Mouse (Mus musculus): ENCODE measurements at regions not wholly inside any gene's neighbourhood (a gene's known extent, or its start where the extent isn't known, plus 50 kb on each side); places are given as distances from the start of the nearest gene placed in this dataset.

- no peak for TF ChIP-seq CTCF (IDR thresholded peaks at IDR 0.05 in 2 of 3, conservative IDR thresholded peaks at IDR 0.05 in 1 of 3; ENCODE audit: control insufficient read depth in 1 of 3, insufficient read depth in 1 of 3, low read depth in 2 of 3, low read length in 3 of 3, poor library complexity in 1 of 3, severe bottlenecking in 1 of 3)
- no peak for TF ChIP-seq BHLHE40 (IDR thresholded peaks at IDR 0.05; ENCODE audit: borderline replicate concordance, low read depth, low read length)
- TF ChIP-seq ZNF384 (IDR thresholded peaks at IDR 0.05; ENCODE audit: low read depth, low read length) = no peak
- TF ChIP-seq MAZ (IDR thresholded peaks at IDR 0.05; ENCODE audit: low read depth, low read length) = no peak
- TF ChIP-seq MAFK (IDR thresholded peaks at IDR 0.05; ENCODE audit: borderline replicate concordance, low read depth, low read length) = no peak
- TF ChIP-seq RAD21 (IDR thresholded peaks at IDR 0.05; ENCODE audit: low read depth, low read length) = no peak
- TF ChIP-seq EP300 (IDR thresholded peaks at IDR 0.05; ENCODE audit: low read depth in 1 of 2, low read length in 2 of 2) = no peak
- TF ChIP-seq POLR2A (IDR thresholded peaks at IDR 0.05; ENCODE audit: control insufficient read depth in 1 of 2, insufficient read depth in 1 of 2, low read depth in 1 of 2, low read length in 2 of 2, poor library complexity in 1 of 2) = no peak
- TF ChIP-seq USF2 (IDR thresholded peaks at IDR 0.05; ENCODE audit: borderline replicate concordance in 1 of 2, insufficient read depth in 1 of 2, low read depth in 1 of 2, low read length in 2 of 2) = no peak
- no peak for TF ChIP-seq GABPA (IDR thresholded peaks at IDR 0.05; ENCODE audit: low read depth, low read length)
- no peak for TF ChIP-seq SIN3A (IDR thresholded peaks at IDR 0.05; ENCODE audit: low read length)
- TF ChIP-seq TAL1 (IDR thresholded peaks at IDR 0.05; ENCODE audit: low read length) = no peak
- no peak for TF ChIP-seq TCF12 (IDR thresholded peaks at IDR 0.05; ENCODE audit: low read depth, low read length)
- no peak for TF ChIP-seq MAX (IDR thresholded peaks at IDR 0.05; ENCODE audit: low read length)
Observed at GRCm38 (mm10) chr13:11216671-11217330, 856.2 kb upstream of the Chrm3 start.
